Mouse (Mus musculus) c-Kit-negative CD71-positive TER-119-positive erythroid progenitor cells, embryonic 14.5 days (primary cell): ENCODE data around the gene Dis3l2.

Experiments
- DNase-seq: peaks from one replicate; pipeline ENCODE4 v3.0.0-alpha.2; 2013; ENCODE audit warnings: low read depth, low spot score

Gene Dis3l2

DNA sequence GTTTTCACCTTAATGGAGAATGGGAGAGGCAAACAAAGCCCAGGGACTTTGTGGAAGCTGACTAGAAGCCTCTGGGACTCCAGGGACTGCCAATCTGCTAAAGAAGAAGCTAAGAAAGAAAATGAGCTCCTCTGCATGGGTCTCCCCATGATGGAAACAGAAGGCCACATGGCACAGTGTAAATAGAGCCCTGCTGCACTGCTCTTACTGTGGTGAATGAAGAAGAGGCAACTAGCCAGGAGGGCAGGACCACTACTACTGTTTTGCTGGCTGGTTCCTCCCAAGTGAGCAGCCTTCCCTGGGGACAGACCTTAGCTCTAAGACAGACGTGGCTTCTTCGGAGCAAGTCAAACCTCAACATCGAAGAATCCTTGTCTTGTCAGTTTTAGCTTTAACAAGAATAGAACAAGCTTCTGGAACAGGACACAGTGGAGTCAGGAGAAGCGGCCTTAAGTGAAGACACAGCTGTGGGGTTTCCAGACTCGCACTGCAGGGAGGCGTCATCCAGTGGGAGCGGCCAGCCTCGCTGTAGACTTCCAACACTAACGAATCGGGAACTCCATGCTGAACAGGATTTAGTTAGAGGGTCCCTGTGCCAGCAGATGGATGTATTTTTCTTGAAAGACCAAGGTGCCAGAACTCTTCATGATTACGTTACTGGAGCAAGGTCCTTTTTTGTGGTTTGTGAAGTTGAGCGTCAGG lies 307.2 kb downstream of the Dis3l2 start:
- DNase-seq = no peak

DNA sequence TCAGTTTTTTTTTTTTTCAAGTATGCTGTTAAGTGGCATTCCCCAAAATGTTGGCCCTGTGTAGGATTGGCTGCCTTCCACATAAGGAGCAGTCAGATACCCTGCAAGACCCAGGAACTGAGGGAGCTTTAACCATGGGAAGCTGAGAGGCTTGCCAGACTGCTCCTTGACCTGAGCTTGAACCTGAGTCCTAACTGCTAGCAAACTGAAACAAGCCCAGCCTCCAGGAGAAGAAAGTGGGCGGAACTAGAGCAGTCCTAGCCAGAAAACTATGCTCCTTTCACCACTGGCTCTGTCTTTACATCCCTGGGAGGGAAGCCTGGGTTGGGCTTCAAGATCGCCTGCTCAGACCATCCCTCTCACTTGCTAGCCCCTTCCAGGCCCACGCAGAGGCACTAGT lies 308.1 kb downstream of the Dis3l2 start:
- no peak for DNase-seq

DNA sequence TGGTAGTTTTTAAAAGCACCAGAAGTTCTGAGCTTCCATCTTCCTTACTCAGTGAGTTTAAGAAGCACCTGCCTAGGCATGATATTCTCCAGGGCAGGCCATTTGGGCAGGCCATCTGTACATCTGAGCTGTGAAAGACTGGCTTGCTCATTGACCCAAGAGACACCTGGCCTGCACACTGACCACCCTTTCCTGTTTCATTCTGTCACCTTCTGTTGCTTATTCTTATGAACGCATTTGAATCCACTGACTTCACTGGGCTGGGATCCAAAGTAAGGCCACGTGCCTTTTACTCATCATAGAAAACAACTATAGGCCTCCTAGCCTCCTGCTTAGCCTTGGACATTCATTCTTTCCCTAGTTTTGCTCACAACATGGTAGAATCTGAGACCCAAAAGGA lies 309.0 kb downstream of the Dis3l2 start:
- DNase-seq = no peak

DNA sequence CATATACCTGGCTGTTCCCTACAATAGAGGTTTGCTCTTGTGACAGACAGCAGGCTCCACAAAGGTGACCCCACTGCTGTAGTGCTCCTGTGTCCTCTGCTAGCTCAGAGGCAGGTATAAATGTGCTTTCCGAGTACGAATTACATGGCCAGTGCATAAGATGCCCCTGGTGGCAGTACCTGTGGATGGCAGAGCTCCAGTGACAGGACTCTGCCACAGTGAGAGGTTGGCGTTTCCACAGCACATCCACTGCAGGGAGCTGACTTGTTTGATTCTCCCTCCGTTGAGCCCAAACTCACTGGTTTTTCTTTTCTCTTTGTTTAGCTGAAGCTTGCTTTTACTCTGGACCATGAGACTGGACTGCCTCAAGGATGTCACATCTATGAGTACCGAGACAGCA lies 317.1 kb downstream of the Dis3l2 start:
- DNase-seq = no peak

DNA sequence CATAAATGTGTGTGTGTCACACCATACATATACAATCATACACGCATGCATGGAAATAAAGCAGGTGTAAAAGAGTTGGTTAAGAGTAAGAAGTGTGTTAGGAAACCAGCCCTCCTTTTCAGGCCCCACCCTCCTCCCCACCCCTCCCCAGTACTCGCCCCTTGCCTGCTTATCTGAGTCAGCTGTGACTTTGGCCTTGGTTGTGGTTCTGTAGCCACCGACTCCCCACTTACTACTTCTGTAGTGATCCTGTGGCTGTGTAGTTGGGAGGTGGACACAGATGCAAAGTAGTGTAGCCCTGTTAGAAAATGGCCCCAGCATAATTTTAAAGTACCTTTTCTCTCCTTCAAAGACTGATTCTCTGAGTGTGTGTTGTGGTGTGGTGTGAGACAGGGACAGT lies 318.0 kb downstream of the Dis3l2 start:
- no peak for DNase-seq

DNA sequence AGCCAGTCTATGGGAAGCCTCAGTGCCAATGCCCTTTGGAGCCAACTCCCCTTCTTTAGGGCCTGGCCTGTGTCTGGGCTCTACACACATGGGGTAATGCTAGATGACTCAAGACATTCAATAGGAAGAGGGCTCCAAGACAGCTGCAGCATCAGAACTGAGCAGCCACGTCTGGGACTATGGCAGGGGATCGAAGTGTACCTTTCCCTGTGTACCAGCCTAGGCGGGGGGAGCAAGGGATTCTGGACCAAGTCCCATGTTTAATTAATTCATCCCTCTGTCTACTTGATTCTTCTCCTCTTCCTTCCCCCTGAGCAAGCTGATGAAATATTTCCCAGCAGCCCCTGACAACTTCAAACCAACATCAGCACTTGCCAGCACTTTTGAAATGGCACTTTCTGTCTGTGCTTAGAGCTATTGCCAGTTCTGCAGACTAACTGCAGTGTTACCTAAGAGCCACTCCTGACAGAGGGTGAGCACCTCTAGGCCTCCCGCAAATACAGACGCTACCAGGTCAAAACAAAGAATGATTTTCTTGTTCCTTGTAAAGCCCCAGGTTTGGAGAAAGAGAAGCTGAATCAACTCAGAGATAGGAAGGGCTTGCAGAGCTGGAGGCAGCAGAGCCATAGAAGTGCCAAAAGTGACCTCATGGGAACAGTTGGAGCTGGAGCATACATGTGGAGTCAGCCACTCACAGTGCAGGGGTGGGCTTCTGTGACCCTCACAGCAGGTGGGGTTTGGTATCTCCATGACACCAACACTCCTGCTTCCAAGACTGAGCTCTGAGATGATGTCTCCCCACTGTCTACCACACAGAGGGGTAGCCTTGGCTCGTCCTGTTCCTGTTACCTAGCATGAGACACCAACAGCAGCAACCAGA lies 319.9 kb downstream of the Dis3l2 start:
- DNase-seq = no peak

DNA sequence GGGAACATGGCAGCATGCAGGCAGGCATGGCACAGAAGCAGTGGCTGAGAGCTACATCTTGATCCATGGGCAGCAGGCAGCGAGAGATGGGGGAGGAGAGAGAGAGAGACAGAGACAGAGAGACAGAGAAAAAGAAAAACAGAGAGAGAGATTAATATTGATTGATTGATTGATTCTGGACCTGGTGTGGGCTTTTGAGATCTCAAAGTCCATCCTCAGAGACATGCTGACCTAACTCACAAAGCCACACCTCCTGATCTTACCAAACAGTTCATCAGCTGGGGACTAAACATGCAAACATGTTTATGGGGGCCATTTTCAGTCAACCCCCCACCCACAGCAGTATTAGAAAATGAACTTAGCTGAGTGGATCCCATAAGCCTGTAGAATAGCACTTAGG lies 321.4 kb downstream of the Dis3l2 start:
- DNase-seq = no peak

DNA sequence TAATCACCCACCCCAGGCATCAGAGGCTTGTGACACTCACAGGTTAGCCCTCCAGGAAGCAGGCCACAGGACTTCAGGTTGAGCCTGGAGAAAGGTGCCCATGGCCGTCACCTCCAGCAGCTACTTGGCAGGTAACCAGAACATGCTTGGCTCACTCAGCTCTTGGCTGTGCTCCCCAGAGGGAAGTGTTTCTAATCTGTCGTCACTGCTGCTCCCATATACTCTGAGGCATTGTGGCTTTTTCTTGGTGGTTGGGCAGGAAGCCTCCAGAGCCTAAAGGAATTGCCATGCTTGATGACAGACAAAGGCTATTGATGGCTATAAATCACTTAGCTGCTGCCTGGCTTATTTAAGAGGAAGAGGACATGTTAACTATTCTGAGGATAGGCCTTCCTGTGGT lies 325.2 kb downstream of the Dis3l2 start:
- DNase-seq = no peak

DNA sequence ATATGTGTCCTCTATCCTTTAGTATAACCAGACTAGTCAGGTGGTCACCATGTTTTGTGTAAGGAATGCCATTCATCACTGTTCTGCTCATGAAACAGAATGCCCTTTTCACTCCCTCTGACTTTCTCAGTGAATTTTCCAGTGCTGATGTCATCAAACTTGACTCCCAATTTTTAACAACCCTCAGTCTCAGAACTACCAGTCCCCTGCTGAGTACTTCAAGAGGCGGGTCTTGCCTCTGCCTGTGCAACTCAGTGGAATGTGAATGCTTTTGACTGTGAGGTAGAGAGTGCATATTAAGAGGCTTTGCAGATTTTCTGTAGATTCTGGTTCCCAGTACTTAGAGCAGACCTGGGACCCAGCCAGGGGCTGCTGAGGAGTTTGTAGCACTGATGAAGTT lies 327.0 kb downstream of the Dis3l2 start:
- no peak for DNase-seq

DNA sequence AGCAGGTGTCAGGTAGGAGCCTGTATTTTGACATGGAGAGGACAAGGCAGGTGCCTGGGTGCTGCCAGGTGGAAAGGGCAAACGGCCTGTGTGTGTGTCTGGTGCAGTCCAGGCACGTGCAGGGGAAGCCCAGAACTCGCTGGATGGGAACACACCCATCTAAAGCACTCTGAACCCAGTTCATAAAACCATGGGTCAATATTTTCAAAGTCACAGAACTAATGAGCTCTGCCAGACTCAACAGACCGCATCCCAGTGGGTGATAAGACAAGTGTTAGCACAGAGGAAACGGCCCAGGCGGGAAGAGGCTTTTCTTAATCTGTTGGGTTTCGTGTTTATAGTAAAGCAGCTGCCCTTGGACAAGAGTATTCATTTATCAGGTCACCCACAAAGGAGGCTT lies 328.9 kb downstream of the Dis3l2 start:
- no peak for DNase-seq

DNA sequence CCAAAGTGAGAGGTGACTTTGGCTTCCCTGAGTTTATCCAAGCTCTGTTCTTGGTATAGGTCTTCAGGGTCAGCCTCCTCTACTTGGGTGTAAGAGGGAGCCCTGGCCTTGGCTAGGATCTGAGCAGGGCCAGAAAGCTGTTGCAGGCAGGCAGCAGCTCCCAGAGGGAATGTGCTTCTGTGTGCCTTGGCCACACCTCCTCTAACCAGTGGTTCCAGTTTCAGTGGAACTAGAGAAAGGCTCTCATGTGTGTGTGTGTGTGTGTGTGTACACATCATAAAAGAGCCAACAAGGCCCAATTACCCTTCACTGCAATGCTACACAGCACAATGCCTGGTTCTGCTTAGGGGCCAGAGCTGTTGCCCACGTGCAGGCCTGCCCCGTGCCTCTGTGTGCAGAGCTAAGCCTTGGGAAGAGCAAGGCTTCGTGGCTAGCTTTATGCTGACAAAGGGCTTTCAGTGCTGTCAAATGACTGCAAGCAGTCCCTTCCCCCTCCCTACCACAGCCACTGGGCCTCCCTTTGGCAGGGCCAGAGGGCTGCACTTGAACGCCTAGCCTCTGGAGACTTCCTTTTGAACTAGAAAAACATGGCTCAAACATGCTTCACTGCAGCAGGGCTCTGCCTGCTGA lies 332.0 kb downstream of the Dis3l2 start:
- no peak for DNase-seq

DNA sequence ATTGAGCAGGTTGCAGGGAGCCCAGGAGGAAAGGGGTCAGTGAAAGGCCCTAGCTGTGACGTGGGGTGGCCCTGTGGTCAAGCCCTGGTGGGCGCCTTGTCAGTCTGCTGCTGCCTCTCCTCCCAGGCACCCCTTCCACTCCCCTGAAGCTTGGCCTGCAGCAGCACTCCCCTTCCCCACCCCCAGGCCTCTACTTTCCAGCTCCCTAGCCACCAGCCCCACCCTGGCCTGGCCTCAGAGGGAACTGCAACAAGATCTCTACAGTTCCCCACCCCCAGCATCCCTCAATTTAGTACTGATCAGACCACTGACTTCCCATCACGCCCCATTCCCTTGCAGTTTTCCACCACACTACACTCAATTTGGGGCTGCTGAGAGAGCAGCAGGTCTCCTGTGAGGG lies 332.7 kb downstream of the Dis3l2 start:
- no peak for DNase-seq

DNA sequence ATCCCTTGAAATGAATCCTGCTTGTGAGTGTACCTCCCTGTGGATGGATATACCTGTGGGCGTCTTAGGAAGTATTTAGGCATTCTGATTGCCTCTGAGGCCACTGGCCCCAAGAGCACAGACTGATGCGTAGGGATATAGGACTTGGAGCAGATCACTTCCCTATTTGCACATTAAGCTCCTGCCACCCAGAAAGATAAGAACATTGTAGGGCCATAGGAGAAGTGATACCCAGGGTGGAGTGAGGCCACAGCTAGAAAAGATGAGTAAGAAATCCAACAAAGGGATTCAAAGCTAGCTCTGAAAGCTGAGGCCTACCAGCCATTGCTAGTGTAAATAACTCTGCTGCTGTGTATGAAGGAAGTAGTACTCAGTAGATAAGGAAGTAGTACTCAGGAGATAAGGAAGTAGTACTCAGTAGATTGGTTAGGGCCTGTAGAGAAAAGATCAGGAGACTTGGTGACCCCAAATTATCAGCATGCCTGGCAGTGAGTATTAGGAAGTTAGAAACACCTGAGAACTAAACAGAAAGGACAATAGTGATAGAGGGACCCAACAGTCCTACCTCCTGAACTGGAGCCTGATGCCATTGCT lies 335.0 kb downstream of the Dis3l2 start:
- DNase-seq = no peak

DNA sequence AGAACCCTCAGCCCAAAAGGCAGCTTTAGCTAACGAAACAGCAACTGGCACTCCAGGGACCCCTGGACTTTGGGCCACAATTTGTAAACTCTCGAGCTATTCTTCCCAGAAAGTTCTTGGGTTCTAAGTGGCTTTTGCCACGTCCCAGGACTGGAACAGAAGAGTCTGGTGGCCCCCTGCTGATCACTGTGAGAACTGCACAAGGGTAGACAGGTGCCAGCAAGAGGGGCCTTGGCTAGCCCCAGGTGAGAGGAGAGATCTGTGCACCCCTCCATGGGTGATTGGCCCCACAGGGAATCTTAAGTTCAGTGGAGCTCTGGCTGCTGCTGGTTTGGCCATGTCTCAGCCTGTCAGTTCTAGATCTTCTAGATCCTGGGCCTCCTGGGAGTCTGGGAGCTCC lies 337.5 kb downstream of the Dis3l2 start:
- peak; percentile 22 for DNase-seq

DNA sequence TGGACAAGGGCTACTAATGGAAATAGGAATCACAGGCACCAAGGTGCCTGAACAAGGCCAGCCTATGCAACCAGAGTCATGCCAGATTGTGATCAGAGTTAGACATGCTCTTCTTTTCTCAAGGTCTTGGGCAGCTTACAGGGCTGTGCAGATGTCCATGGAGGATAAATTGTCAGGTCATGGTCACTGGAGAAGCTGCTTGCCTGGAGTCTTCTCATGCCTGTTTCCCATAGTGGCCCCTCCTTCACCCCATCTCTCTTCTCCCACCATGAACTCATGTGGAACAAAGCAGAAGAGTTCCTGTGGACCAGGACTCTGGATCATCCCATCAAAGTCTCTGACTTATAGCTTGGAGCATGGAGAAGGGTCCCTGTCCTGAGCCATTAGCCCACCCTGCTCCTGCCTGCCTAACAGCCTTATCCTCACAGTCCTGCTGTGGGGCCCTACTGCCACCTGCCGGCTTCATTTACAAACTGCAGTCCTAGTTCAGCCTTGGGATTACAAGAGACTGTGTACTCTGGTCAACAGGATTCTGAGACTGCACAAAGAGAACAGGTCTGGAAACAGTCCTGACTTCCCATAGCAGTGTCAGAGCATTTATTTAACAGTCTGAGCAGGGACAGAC lies 338.3 kb downstream of the Dis3l2 start:
- DNase-seq = peak; percentile 13

DNA sequence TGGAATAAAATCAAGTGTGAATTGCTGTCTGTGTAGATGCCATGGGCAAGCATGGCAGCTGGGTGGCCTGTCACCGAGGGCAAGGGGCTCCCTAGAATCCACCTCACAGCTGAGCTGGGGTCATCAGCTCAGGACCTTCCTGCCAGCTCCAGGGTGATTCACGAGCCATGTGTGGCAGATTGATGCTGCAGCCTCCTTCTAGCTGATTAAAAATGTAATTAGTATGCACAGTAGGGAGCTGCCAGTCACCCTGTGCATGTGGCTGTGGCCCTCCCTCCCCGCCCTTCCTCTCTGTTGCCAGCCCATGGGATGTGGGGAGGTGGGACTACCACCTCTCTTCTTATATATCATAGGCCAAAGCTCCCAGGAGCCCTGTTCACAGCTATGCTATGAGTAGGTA lies 346.5 kb downstream of the Dis3l2 start:
- DNase-seq = no peak

DNA sequence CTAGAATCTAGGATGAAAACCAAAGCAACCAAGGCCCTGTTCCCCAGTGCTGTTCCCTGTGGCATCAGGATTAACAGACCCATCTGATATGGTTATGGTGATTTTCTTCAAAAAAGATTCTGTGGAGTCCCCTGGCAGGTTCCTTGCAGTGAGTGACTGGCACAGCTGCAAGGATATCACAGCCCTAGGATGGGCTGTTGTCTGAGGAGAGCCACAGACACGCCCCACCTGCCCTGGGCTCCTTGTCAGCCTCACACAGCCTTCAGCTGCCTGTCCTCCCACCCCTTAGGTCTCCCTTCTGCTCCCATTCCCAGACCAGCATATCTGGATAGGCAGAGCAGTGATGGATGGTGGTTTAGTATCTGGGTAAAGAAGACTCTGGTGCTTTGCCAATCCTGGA lies 347.1 kb downstream of the Dis3l2 start:
- DNase-seq = no peak

DNA sequence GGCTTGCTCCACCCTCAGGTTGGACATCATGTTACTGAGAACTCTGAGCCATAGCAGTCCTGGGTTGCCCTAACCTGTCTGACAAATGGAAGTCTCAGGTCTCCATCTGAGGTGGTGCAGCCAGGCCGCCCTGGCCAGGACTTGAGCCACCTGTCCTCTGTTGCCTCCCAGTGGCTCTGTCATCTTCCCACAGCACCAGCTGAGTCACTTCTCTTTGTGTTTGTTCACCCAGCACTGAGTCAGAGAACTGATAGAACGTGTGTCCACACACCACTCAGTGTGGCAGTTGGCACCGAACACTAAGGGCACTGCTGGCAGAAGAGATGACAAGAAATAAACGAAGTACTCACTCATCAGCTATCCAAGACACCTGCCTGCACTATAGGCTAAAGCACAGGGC lies 347.8 kb downstream of the Dis3l2 start:
- DNase-seq = no peak

DNA sequence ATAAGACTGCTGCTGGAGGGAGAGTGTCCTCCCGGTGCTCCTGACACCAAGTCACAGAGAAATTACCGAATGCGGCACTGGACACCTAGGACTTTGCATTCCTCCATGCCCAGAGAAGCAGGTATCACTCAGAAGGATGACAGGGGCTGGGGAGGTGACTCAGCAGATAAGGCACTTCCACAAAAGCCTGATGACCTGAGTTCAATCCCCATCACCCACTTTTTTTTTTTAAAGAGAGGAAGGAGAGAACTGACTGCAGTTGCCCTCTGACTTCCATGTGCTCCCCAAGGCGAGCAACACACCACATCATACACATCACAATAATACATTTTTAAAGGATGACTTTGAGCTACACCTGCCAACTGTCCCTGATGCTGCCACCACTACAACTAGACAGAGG lies 353.5 kb downstream of the Dis3l2 start:
- no peak for DNase-seq

DNA sequence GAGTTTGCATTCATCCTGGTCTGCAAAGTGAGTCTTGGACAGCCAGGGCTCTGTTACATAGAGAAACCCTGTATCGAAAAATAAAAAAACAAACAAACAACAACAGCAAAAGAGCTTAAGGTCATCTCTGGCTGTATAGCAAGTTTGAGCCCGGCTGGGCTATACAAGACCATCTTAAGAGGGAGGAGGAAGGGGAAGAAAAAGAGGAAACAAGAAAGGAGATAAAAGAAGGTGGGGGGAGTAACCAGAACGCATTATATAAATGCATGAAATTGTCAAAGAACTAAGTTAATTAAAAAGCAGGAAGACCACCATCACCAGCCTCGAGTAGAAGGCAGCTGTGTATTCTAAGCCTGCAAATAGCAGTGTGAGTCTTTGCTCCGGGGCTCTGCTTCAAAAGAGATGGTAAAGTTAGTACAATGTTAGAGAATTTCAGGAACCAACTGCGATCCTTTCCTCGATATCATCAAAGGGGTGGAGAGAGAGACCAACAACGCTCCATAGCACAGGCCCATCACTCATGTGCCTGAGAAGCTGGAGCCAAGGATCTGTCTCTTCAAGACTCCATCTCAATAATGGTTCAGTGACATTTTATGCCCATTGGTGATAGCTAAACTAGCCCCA lies 355.5 kb downstream of the Dis3l2 start:
- DNase-seq = no peak

DNA sequence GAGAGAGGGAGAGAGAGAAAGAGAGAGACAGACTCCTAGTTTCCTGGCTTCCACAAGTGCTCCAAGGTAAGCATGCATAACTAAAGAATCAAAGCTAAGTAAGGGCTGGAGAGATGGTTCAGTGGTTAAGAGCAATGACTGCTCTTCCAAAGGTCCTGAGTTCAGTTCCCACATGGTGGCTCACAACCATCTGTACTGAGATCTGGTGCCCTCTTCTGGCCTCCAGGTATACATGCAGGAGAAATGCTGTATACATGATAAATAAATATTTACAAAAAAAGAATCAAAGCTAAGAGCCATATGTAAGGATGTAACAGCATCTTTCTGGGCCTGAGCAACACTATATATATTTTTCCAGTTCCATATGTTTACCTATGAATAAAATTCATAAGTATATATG lies 357.3 kb downstream of the Dis3l2 start:
- DNase-seq = no peak
